Mouse (Mus musculus) layer of hippocampus, adult 6 months (tissue): ENCODE measurements around the gene Hist2h3b. TPM values are rescaled to one million over a fixed set of nuclear protein-coding genes. Genes with fewer than 3 reads are reported as not detected.

ENCODE experiments used
- long read RNA-seq, 2 experiments: library from polyadenylated mRNA; unstranded; transcript quantifications; one replicate each; pipeline ENCODE4 v2.0.0; 2019 to 2020
- microRNA-seq: library from miRNA; unstranded; fragments of <30 nt; microRNA quantifications from one replicate; pipeline ENCODE4 v1.2.0, GENCODE M21; 2020
- polyA plus RNA-seq: library from polyadenylated mRNA; unstranded; fragments of <200 nt; fragmentation: Nextera tagmentation; gene quantifications from 2 replicates; pipeline ENCODE4 v1.2.3, GENCODE M21; 2021

Hist2h3b gene
- 5.1 and 5.5 TPM in 2 replicates for polyA plus RNA-seq
- long read RNA-seq, experiment 1, result 0 reads
- long read RNA-seq, experiment 2, result 0 reads

DNA sequence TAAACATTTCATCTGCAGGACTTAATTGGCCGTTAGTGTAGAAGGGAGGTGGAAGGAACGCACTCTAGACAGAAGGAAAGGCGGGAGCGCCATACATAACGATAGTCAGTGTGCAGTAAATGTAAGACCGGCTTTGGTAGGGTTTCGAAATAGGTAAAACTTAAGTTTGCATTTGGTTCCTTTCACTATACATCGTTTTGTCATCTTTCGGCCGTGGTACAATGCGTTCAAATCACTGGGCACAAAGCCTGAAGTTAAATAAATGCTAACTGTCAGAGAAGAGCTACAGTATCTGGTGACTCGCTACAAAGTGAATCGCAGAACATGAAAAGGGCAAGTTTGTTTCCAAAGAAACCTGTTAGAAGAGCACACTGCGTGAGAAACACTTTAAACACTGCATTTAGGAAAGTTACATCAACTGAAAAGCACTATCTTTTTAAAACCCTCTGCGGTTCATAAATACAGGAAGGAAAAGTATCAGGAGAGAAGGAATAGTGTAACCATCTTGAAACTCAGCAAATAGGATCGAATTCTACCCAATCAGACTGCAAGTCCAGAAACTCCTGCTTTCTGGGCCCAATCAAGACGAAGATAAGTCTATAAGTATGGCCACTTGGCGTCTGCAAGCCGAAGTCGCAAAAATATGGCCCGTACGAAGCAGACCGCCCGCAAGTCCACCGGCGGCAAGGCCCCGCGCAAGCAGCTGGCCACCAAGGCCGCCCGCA lies at the start of gene Hist2h3b:
Gene Hist2h3b (plus strand): TSS at position 604 of the 725 bp plus-strand sequence.

DNA sequence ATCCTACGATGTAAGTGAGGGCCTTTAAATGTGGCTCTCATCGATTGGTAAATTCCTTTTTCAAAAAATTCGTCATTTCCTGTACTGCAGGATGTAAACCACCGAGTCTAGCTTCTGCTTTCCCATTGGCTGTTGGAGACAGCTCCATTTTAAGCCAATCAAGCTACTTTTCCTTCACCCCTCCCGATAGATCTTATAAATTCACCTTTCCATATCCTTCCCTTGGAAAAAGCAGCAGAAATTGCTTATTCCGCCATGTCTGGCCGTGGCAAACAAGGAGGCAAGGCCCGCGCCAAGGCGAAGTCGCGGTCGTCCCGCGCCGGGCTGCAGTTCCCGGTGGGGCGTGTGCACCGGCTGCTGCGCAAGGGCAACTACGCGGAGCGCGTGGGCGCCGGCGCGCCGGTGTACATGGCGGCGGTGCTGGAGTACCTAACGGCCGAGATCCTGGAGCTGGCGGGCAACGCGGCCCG lies 48.8 kb upstream of the Hist2h3b start, which contains the start of the genes Bola1 and Hist2h2ab:
Gene Bola1 (minus strand): TSS at position 49 of the 470 bp plus-strand sequence.
Gene Hist2h2ab (plus strand): TSS at position 205 of the 470 bp plus-strand sequence.

DNA sequence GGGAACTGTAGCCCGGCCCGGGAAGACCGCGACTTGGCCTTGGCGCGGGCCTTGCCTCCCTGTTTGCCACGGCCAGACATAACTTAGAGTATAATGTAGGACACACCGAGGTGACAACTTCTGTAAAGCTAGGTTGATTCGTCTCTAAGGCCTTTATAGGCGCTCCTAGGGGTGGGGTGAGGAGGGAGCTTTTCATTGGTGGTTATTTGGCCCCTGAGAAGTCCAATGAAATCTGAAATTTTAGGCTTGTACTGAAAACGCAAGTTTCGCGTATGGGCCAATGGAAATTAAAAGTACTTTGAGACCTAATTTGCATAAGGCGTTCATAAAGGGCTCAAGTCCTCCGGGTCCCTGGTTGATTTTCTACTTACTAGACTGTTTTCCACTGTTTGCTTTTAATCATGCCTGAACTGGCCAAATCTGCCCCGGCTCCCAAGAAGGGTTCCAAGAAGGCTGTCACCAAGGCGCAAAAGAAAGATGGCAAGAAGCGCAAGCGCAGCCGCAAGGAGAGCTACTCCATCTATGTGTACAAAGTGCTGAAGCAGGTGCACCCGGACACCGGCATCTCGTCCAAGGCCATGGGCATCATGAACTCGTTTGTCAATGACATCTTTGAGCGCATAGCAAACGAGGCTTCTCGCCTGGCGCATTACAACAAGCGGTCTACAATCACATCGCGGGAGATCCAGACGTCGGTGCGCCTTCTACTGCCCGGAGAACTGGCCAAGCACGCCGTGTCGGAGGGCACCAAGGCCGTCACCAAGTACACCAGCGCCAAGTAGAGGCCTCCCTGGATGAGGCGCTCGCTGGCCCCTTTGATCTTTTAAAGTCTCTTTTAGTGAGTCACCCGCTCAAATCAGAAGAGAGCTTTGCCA lies 47.5 kb upstream of the Hist2h3b start, which contains the start of the genes Hist2h2ac and Hist2h2be:
Gene Hist2h2ac (minus strand): TSS at position 116 of the 875 bp plus-strand sequence.
Gene Hist2h2be (plus strand): TSS at position 355 of the 875 bp plus-strand sequence.

DNA sequence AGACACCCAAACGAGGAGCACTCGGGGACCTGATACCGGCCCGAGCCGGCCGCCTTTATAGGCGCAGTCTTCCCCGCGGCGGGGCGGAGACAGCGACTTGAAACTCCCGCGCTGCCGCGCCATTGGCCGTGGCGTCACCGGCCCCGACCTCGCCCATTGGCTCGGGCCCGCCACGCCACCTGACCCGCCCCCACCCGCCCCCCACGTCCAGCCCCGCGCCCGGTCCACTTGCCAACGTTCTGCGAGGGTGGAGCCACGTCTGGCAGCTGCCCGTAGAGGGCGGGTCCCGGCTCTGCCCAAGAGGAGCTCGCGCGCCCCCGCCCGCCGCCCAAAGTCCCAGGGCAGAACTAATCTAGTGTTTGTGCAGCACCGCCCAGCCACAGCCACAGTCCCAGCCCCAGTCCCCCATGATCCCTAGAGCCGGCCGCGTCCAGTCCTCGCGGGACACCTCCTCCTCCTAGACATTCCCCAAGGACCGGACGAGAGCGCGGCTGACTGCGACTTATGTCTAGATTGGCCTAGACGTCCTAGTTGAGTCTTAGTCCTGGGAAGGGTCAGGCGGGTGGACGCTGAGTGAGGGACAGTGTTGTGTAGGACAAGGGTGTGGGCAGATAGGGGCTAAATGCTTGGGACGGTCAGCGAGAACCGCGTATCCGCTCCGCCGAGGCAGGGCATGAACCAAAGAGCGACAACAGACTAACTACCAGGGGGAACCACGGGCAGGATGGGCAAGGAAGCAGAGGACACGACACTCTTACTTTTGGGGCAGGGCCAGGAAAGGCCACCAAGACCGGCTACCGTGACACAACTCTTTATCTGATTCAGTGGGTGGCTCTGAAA lies 29.3 kb upstream of the Hist2h3b start, which contains the start of gene Hist2h3c2:
Gene Hist2h3c2 (minus strand): TSS at position 174 of the 840 bp plus-strand sequence.

DNA sequence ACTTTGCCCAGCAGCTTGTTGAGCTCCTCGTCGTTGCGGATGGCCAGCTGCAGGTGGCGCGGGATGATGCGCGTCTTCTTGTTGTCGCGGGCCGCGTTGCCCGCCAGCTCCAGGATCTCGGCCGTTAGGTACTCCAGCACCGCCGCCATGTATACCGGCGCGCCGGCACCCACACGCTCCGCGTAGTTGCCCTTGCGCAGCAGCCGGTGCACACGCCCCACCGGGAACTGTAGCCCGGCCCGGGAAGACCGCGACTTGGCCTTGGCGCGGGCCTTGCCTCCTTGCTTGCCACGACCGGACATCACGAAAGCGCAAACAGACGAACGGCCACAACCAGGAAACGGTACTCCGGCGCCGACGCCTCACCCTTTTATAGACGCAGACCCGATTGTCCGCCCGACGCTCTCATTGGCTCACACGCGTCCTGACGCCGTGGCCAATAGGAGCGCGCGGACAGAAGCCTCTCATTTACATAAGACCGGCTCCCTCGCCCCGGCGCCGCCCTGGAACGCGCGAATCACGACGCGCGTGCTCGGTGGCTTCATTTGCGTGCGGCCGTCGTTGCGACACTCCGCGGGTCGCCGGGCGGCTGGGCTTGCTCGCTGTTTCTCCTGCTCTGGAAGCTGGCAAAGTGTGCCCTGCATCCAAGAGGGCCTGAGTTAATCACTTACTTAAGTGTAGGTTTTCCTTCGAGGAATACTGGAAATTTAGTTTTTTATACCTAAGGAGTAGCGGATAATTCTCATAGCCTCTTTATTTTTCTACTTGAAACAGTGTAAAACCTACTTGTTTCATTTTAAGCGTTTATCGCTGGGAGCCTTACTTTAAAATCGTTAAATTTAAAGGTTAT lies 28.3 kb upstream of the Hist2h3b start, which contains the start of gene Hist2h2aa2:
Gene Hist2h2aa2 (minus strand): TSS at position 328 of the 850 bp plus-strand sequence.

DNA sequence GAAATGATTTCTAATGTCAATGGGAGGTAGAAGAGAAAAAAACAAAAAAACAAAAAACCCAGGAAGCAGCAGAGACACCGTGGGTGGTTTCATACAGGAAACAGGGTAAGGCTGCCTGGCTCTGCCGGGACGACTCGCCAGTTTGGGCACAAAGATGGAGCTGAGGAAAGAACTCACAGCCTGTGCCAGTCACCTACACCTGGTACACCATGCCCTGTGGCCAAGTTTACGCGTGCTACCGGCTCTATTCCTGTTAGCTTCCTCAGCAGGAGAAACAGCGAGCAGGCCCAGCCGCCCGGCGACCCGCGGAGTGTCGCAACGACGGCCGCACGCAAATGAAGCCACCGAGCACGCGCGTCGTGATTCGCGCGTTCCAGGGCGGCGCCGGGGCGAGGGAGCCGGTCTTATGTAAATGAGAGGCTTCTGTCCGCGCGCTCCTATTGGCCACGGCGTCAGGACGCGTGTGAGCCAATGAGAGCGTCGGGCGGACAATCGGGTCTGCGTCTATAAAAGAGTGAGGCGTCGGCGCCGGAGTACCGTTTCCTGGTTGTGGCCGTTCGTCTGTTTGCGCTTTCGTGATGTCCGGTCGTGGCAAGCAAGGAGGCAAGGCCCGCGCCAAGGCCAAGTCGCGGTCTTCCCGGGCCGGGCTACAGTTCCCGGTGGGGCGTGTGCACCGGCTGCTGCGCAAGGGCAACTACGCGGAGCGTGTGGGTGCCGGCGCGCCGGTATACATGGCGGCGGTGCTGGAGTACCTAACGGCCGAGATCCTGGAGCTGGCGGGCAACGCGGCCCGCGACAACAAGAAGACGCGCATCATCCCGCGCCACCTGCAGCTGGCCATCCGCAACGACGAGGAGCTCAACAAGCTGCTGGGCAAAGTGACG lies 23.2 kb upstream of the Hist2h3b start, which contains the start of gene Hist2h2aa1:
Gene Hist2h2aa1 (plus strand): TSS at position 495 of the 884 bp plus-strand sequence.

DNA sequence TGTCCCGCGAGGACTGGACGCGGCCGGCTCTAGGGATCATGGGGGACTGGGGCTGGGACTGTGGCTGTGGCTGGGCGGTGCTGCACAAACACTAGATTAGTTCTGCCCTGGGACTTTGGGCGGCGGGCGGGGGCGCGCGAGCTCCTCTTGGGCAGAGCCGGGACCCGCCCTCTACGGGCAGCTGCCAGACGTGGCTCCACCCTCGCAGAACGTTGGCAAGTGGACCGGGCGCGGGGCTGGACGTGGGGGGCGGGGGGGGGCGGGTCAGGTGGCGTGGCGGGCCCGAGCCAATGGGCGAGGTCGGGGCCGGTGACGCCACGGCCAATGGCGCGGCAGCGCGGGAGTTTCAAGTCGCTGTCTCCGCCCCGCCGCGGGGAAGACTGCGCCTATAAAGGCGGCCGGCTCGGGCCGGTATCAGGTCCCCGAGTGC lies 22.0 kb upstream of the Hist2h3b start, which contains the start of gene Hist2h3c1:
Gene Hist2h3c1 (plus strand): TSS at position 259 of the 430 bp plus-strand sequence.

DNA sequence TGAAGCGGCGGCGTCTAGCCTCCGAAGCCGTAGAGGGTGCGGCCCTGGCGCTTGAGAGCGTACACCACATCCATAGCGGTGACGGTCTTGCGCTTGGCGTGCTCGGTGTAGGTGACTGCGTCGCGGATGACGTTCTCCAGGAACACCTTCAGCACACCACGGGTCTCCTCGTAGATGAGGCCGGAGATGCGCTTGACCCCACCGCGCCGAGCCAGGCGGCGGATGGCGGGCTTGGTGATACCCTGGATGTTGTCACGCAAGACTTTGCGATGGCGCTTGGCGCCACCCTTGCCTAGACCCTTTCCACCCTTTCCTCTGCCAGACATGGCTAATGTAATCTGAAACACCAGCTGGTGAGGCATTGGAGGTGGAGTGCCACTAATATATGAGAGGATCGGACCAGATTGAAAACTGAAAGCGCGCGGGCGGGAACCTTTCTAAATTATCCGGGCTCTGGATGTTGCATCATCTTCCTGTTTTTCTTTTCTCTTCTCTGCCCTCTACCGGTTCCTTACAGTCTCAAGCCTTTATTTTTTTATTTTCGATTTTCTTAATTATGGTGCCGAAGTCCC lies 5.4 kb upstream of the Hist2h3b start, which contains the start of gene Hist2h4:
Gene Hist2h4 (minus strand): TSS at position 333 of the 572 bp plus-strand sequence.

DNA sequence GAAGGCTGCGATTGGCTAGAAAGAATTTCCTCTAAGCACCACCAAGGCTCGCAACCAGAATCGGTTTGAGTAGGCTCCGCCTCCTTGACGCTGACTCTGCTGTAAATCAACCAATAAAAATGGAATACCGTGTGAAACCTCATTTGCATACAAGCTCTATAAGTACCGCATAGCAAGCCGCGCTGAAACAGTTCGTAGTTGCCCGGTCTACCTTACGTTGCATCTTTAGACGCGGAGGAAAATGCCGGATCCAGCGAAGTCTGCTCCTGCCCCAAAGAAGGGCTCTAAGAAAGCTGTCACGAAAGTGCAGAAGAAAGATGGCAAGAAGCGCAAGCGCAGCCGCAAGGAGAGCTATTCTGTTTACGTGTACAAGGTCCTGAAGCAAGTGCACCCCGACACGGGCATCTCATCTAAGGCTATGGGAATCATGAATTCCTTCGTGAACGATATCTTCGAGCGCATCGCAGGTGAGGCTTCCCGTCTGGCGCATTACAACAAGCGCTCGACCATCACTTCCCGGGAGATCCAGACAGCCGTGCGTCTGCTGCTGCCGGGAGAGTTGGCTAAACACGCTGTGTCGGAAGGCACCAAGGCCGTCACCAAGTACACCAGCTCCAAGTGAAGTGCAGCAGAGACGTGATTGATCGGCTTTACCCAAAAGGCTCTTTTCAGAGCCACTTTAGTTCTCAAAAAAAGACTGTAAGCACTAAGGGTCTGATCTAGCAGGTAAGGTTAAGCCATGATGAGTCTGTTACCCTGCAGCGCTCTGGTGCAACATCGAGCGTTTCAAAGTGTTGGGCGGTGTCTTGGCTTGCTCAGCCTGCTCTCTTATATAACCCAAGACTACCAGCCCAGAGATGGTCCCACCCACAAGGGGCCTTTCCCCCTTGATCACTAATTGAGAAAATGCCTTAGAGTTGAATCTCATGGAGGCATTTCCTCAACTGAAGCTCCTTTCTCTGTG lies 1.3 kb downstream of the Hist2h3b start, which contains the start of gene Hist2h2bb:
Gene Hist2h2bb (plus strand): TSS at position 242 of the 964 bp plus-strand sequence.

DNA sequence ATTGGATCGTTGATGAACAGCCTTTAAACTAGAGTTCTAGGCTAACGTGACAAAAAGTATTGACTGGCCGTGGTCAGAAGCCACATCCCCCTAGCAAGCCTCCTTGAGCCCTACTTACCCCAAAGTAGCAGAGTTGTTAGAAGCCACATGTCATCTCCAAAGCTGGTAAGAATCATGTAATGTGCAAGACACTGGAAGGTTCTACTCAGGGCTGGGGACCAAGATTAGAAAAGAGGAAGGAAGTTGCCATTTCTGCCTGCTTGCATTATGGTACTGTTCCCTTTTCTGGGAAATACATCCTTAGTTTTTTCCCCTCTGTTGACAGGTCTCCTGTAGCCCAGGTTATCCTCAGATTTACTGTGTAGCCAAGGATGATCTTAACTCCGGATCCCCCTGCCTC lies 25.3 kb downstream of the Hist2h3b start, which contains the start of gene Fcgr1:
Gene Fcgr1 (minus strand): TSS at position 183 of the 400 bp plus-strand sequence.

Small RNA genes within 50 kb of the gene (microRNA-seq; reads per million reads assigned to microRNA genes)
- gene Gm44492, result not detected
- gene Gm47311, result not detected
- not detected for gene Gm47313

Other genes starting within 250 kb of the Hist2h3b start
- 20.4 and 23.1 TPM in 2 replicates for gene Vps45, start 210.2 kb upstream of the Hist2h3b start, polyA plus RNA-seq
- gene Otud7b, start 164.1 kb upstream of the Hist2h3b start, polyA plus RNA-seq, result 7.7 and 8.0 TPM in 2 replicates
- gene Mtmr11, start 106.7 kb upstream of the Hist2h3b start, polyA plus RNA-seq, result 2.4 and 3.0 TPM in 2 replicates
- 26.4 and 34.0 TPM in 2 replicates for gene Sf3b4, start 96.3 kb upstream of the Hist2h3b start, polyA plus RNA-seq
- 59.4 and 61.5 TPM in 2 replicates for gene Sv2a, start 87.5 kb upstream of the Hist2h3b start, polyA plus RNA-seq
- 77.8 and 84.9 TPM in 2 replicates for gene Bola1, start 48.9 kb upstream of the Hist2h3b start, polyA plus RNA-seq
- 1.0 TPM in 1 of 2 replicates, not detected in the other for gene Hist2h2ab, start 48.8 kb upstream of the Hist2h3b start, polyA plus RNA-seq
- 3.7 and 6.7 TPM in 2 replicates for gene Hist2h2ac, start 47.8 kb upstream of the Hist2h3b start, polyA plus RNA-seq
- gene Hist2h2be, start 47.5 kb upstream of the Hist2h3b start, polyA plus RNA-seq, result 7.2 and 8.0 TPM in 2 replicates
- gene Hist2h3c2, start 29.5 kb upstream of the Hist2h3b start, polyA plus RNA-seq, result 1.7 and 2.9 TPM in 2 replicates
- 117 and 163 TPM in 2 replicates for gene Hist2h2aa2, start 28.4 kb upstream of the Hist2h3b start, polyA plus RNA-seq
- gene Hist2h2aa1, start 23.2 kb upstream of the Hist2h3b start, polyA plus RNA-seq, result 141 and 245 TPM in 2 replicates
- gene Hist2h3c1, start 22.0 kb upstream of the Hist2h3b start, polyA plus RNA-seq, result not detected in 2 replicates
- gene Hist2h4, start 5.3 kb upstream of the Hist2h3b start, polyA plus RNA-seq, result 0.78 and 0.79 TPM in 2 replicates
- 0.53 TPM in 1 of 2 replicates, not detected in the other for gene Hist2h2bb, start 1.1 kb downstream of the Hist2h3b start, polyA plus RNA-seq
- 2.1 and 3.1 TPM in 2 replicates for gene Fcgr1, start 25.3 kb downstream of the Hist2h3b start, polyA plus RNA-seq
- 0.14 TPM in 1 of 2 replicates, not detected in the other for gene BC107364, start 183.7 kb downstream of the Hist2h3b start, polyA plus RNA-seq